Mouse (Mus musculus): ENCODE measurements around the gene Tmem219. TPM values are rescaled to one million over a fixed set of nuclear protein-coding genes. Genes with fewer than 3 reads are reported as not detected.
"Not testable (repeated sequence)": the region's sequence is repeated elsewhere in the genome, so short reads cannot be mapped to it uniquely, and the experiment has no call there.

The Tmem219 gene
- total RNA-seq, 2 experiments from 2014 or later = 10.9 to 11.3 TPM

- H3K27ac ChIP-seq = no peak overlapping the region
- intact Hi-C loops (cut with DNase I) = no loop called here
- no peak for TF ChIP-seq CTCF (IDR thresholded peaks at IDR 0.05)
- H3K4me3 ChIP-seq = no peak overlapping the region
- DNase-seq = no peak
Measured at GRCm38 (mm10) chr7:126905590-126905989, 17.1 kb downstream of the Tmem219 start.

GRCm38 (mm10) chr7:126899781-126900180, 22.9 kb downstream of the Tmem219 start:
- not testable (repeated sequence) for H3K27ac ChIP-seq, H3K4me3 ChIP-seq, DNase-seq
- intact Hi-C loops (cut with DNase I) = loop anchor here (2.0 to 5.0 kb wide), 4 partner anchors 15 to 142 kb away; partner anchors contain the start of genes Kctd13, Mapk3, Maz and Taok2

GRCm38 (mm10) chr7:126898102-126898990, 24.4 kb downstream of the Tmem219 start:
- DNase-seq = peak; percentile 99
- intact Hi-C loops (cut with DNase I) = loop anchor here (2.0 to 5.0 kb wide), 4 partner anchors 14 to 141 kb away; partner anchors contain the start of genes Kctd13, Mapk3, Maz and Taok2
- peak overlapping the region; percentile 96 for H3K27ac ChIP-seq
- peak overlapping the region; percentile 79 for H3K4me3 ChIP-seq
- TF ChIP-seq CTCF (IDR thresholded peaks at IDR 0.05) = no peak

GRCm38 (mm10) chr7:126897390-126898101, 25.2 kb downstream of the Tmem219 start:
- TF ChIP-seq CTCF (IDR thresholded peaks at IDR 0.05) = no peak
- peak overlapping the region; percentile 96 for H3K27ac ChIP-seq
- DNase-seq = peak; percentile 39
- peak overlapping the region; percentile 79 for H3K4me3 ChIP-seq
- intact Hi-C loops (cut with DNase I) = loop anchor here (2.0 to 5.0 kb wide), 4 partner anchors 13 to 140 kb away; partner anchors contain the start of genes Kctd13, Mapk3, Maz and Taok2

GRCm38 (mm10) chr7:126896912-126897311, 25.8 kb downstream of the Tmem219 start:
- Histone ChIP-seq H3K27ac (peak overlapping the region; percentile 96), H3K4me3 (peak overlapping the region; percentile 79)
- no peak for TF ChIP-seq CTCF (IDR thresholded peaks at IDR 0.05)
- no peak for DNase-seq
- intact Hi-C loops (cut with DNase I) = loop anchor here (5.0 kb wide), 2 partner anchors 130 to 140 kb away; partner anchors contain the start of genes Mapk3 and Maz

- Histone ChIP-seq H3K27ac (peak overlapping the region; percentile 56; the same call in 1 of the 2 replicates), H3K4me3 (peak overlapping the region; percentile 45)
- intact Hi-C loops (cut with DNase I) = no loop called here
- peak; percentile 34 for DNase-seq
- peak; percentile 54 for TF ChIP-seq CTCF (IDR thresholded peaks at IDR 0.05)
Measured at GRCm38 (mm10) chr7:126888852-126889251, 33.9 kb downstream of the Tmem219 start.

- no peak overlapping the region for H3K27ac ChIP-seq
- no peak for DNase-seq
- no peak overlapping the region for H3K4me3 ChIP-seq
- intact Hi-C loops (cut with DNase I) = no loop called here
- TF ChIP-seq CTCF (IDR thresholded peaks at IDR 0.05) = no peak
Measured at GRCm38 (mm10) chr7:126887281-126887680, 35.4 kb downstream of the Tmem219 start.

GRCm38 (mm10) chr7:126884286-126885164, 38.2 kb downstream of the Tmem219 start, which contains the start of gene Taok2:
TSS of gene Taok2 (minus strand) at chr7:126884703.
- Histone ChIP-seq H3K27ac (peak within 1 kb of the TSS; percentile 97), H3K4me3 (peak within 1 kb of the TSS; percentile 94)
- intact Hi-C loops (cut with DNase I) = loop anchor here (2.0 to 5.0 kb wide), 2 partner anchors 14 to 62 kb away; no protein-coding TSS in a partner anchor
- peak; percentile 98 for DNase-seq
- TF ChIP-seq CTCF (IDR thresholded peaks at IDR 0.05) = no peak

GRCm38 (mm10) chr7:126883731-126884181, 39.0 kb downstream of the Tmem219 start:
- intact Hi-C loops (cut with DNase I) = loop anchor here (2.0 to 5.0 kb wide), 3 partner anchors 15 to 61 kb away; partner anchors contain the start of gene Ino80e
- DNase-seq = peak; percentile 30

GRCm38 (mm10) chr7:126881040-126881439, 41.7 kb downstream of the Tmem219 start:
- H3K27ac ChIP-seq = peak overlapping the region; percentile 97
- DNase-seq = no peak
- TF ChIP-seq CTCF (IDR thresholded peaks at IDR 0.05) = no peak
- intact Hi-C loops (cut with DNase I) = loop anchor here (5.0 kb wide), 1 partner anchor 59 kb away; no protein-coding TSS in a partner anchor
- H3K4me3 ChIP-seq = peak overlapping the region; percentile 94

More at GRCm38 (mm10) chr7:126883731-126884181, 39.0 kb downstream of the Tmem219 start:
- peak overlapping the region; percentile 94 for H3K4me3 ChIP-seq
- H3K27ac ChIP-seq = peak overlapping the region; percentile 97
- TF ChIP-seq CTCF (IDR thresholded peaks at IDR 0.05) = no peak

GRCm38 (mm10) chr7:126877239-126877638, 45.5 kb downstream of the Tmem219 start:
- no peak for TF ChIP-seq CTCF (IDR thresholded peaks at IDR 0.05)

More at GRCm38 (mm10) chr7:126877239-126877638, 45.5 kb downstream of the Tmem219 start:
- intact Hi-C loops (cut with DNase I) = no loop called here
- Histone ChIP-seq H3K4me3 (no peak overlapping the region), H3K27ac (no peak overlapping the region)
- no peak for DNase-seq

Measured in gastrocnemius, adult 2 months (tissue).